Mouse (Mus musculus): ENCODE data around the gene Gga3. TPM values are rescaled to one million over a fixed set of nuclear protein-coding genes. Genes with fewer than 3 reads are reported as not detected.

The Gga3 gene
- polyA plus RNA-seq, 1 experiment from 2014 or later, result 18.6 TPM

GRCm38 (mm10) chr11:115601174-115601573, 2.7 kb downstream of the Gga3 start:
- Histone ChIP-seq H3K9me3 (ENCODE audit: control insufficient read depth, low read depth, low read length) (no peaks in the 10 kb centered on the region), H3K9ac (replicated peaks; ENCODE audit: low read depth, low read length) (no peak overlapping the region), H3K4me2 (replicated peaks; ENCODE audit: low read depth, low read length) (no peak overlapping the region), H3K27ac (ENCODE audit: low read length) (no peak overlapping the region), H3K4me3 (ENCODE audit: low read depth, low read length) (no peak overlapping the region), H3K36me3 (ENCODE audit: control insufficient read depth, insufficient read depth, low read length) (peaks cover 19% of the 10 kb centered on the region; the same call in 1 of the 2 replicates), H3K4me1 (ENCODE audit: control insufficient read depth, insufficient read depth, low read length) (peaks cover 12% of the 10 kb centered on the region), H3K27me3 (ENCODE audit: control insufficient read depth, insufficient read depth, low read length) (no peaks in the 10 kb centered on the region)
- no peak for ATAC-seq (ENCODE audit: insufficient number of reproducible peaks, insufficient read depth, low FRiP score, low read depth)
- 88% methylated on average over 4 of the region's 4 CpGs for WGBS

- ATAC-seq (ENCODE audit: insufficient number of reproducible peaks, insufficient read depth, low FRiP score, low read depth), result no peak
- 91% methylated on average over 15 of the region's 15 CpGs for WGBS
- H3K9me3 ChIP-seq (ENCODE audit: control insufficient read depth, low read depth, low read length), result no peaks in the 10 kb centered on the region
- no peak overlapping the region for H3K4me2 ChIP-seq (replicated peaks; ENCODE audit: low read depth, low read length)
- H3K4me1 ChIP-seq (ENCODE audit: control insufficient read depth, insufficient read depth, low read length), result peaks cover 12% of the 10 kb centered on the region
- peaks cover 15% of the 10 kb centered on the region; the same call in 1 of the 2 replicates for H3K36me3 ChIP-seq (ENCODE audit: control insufficient read depth, insufficient read depth, low read length)
- H3K27ac ChIP-seq (ENCODE audit: low read length), result no peak overlapping the region
- no peaks in the 10 kb centered on the region for H3K27me3 ChIP-seq (ENCODE audit: control insufficient read depth, insufficient read depth, low read length)
- H3K9ac ChIP-seq (replicated peaks; ENCODE audit: low read depth, low read length), result no peak overlapping the region
- no peak overlapping the region for H3K4me3 ChIP-seq (ENCODE audit: low read depth, low read length)
These were observed 3.1 kb downstream of the Gga3 start for GRCm38 (mm10) chr11:115600743-115601142.

DNA sequence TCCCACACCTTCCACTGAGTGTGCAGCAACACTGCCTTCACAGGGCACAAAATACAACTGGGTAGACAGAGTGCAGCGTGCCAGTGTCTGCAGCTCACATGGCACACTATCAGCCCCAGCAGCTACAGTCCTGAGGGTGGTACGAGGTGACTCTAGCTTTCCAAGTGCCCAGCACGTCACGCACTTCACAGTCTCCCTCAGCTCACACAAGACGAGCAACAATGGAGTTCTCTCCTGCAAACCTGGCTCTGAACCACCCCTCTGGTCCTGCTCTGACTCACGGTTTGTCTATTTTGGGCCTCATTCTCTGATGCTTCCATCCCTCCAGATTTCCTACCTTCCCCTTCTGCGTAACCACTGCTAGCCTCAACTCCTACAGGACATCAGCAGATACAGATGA, 4.1 kb downstream of the Gga3 start:
- 96% methylated on average over 7 of the region's 7 CpGs for WGBS

DNA sequence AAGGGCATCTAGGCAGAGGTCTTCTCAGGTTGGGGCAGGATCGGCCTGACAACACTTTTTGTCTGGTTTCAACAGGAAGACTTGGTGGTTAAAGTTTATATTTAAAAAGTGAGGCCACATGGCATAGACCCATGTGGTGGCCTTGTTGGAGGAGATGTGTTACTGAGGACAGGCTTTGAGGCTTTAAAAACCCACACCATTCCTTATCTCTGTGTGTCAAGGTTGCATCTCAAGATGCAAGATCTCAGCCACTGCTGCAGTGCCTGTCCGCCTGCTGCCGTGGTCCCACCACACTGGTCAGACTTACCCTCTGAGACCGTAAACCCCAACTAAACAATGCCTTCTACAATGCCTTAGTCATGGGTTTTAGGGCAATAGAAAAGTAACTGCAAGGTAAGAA, 5.5 kb downstream of the Gga3 start:
- peaks cover 6% of the 10 kb centered on the region; the same call in 1 of the 2 replicates for H3K4me1 ChIP-seq (ENCODE audit: control insufficient read depth, insufficient read depth, low read length)
- H3K4me3 ChIP-seq (ENCODE audit: low read depth, low read length), result no peak overlapping the region
- H3K9me3 ChIP-seq (ENCODE audit: control insufficient read depth, low read depth, low read length), result no peaks in the 10 kb centered on the region
- no peaks in the 10 kb centered on the region for H3K27me3 ChIP-seq (ENCODE audit: control insufficient read depth, insufficient read depth, low read length)
- no peak overlapping the region for H3K9ac ChIP-seq (replicated peaks; ENCODE audit: low read depth, low read length)
- peaks cover 30% of the 10 kb centered on the region for H3K36me3 ChIP-seq (ENCODE audit: control insufficient read depth, insufficient read depth, low read length)
- ATAC-seq (ENCODE audit: insufficient number of reproducible peaks, insufficient read depth, low FRiP score, low read depth), result no peak
- no peak overlapping the region for H3K27ac ChIP-seq (ENCODE audit: low read length)
- no peak overlapping the region for H3K4me2 ChIP-seq (replicated peaks; ENCODE audit: low read depth, low read length)
- 95% methylated on average over 4 of the region's 4 CpGs for WGBS

More for the DNA sequence above, 4.1 kb downstream of the Gga3 start:
- H3K9ac ChIP-seq (replicated peaks; ENCODE audit: low read depth, low read length), result no peak overlapping the region
- H3K4me3 ChIP-seq (ENCODE audit: low read depth, low read length), result no peak overlapping the region
- H3K4me1 ChIP-seq (ENCODE audit: control insufficient read depth, insufficient read depth, low read length), result peaks cover 8% of the 10 kb centered on the region
- no peaks in the 10 kb centered on the region for H3K27me3 ChIP-seq (ENCODE audit: control insufficient read depth, insufficient read depth, low read length)
- no peak overlapping the region for H3K4me2 ChIP-seq (replicated peaks; ENCODE audit: low read depth, low read length)
- H3K27ac ChIP-seq (ENCODE audit: low read length), result no peak overlapping the region
- no peak for ATAC-seq (ENCODE audit: insufficient number of reproducible peaks, insufficient read depth, low FRiP score, low read depth)
- H3K9me3 ChIP-seq (ENCODE audit: control insufficient read depth, low read depth, low read length), result no peaks in the 10 kb centered on the region
- H3K36me3 ChIP-seq (ENCODE audit: control insufficient read depth, insufficient read depth, low read length), result peaks cover 18% of the 10 kb centered on the region

- Histone ChIP-seq H3K9me3 (ENCODE audit: control insufficient read depth, low read depth, low read length) (no peaks in the 10 kb centered on the region), H3K36me3 (ENCODE audit: control insufficient read depth, insufficient read depth, low read length) (peaks cover 54% of the 10 kb centered on the region)
- 91% methylated on average over 3 of the region's 3 CpGs for WGBS
These were observed 8.6 kb downstream of the Gga3 start for GRCm38 (mm10) chr11:115595209-115595608.

GRCm38 (mm10) chr11:115590526-115591075, 13.2 kb downstream of the Gga3 start:
- 92% methylated on average over 2 of the region's 2 CpGs for WGBS
- H3K27ac ChIP-seq (ENCODE audit: low read length), result no peak overlapping the region
- H3K9me3 ChIP-seq (ENCODE audit: control insufficient read depth, low read depth, low read length), result no peaks in the 10 kb centered on the region
- no peak overlapping the region for H3K4me3 ChIP-seq (ENCODE audit: low read depth, low read length)
- H3K4me2 ChIP-seq (replicated peaks; ENCODE audit: low read depth, low read length), result no peak overlapping the region
- no peak for ATAC-seq (ENCODE audit: insufficient number of reproducible peaks, insufficient read depth, low FRiP score, low read depth)
- H3K4me1 ChIP-seq (ENCODE audit: control insufficient read depth, insufficient read depth, low read length), result no peaks in the 10 kb centered on the region
- H3K27me3 ChIP-seq (ENCODE audit: control insufficient read depth, insufficient read depth, low read length), result no peaks in the 10 kb centered on the region
- no peak overlapping the region for H3K9ac ChIP-seq (replicated peaks; ENCODE audit: low read depth, low read length)
- peaks cover 83% of the 10 kb centered on the region for H3K36me3 ChIP-seq (ENCODE audit: control insufficient read depth, insufficient read depth, low read length)

More at GRCm38 (mm10) chr11:115595209-115595608, 8.6 kb downstream of the Gga3 start:
- Histone ChIP-seq H3K27ac (ENCODE audit: low read length) (no peak overlapping the region), H3K27me3 (ENCODE audit: control insufficient read depth, insufficient read depth, low read length) (no peaks in the 10 kb centered on the region), H3K4me2 (replicated peaks; ENCODE audit: low read depth, low read length) (no peak overlapping the region), H3K4me1 (ENCODE audit: control insufficient read depth, insufficient read depth, low read length) (no peaks in the 10 kb centered on the region), H3K4me3 (ENCODE audit: low read depth, low read length) (no peak overlapping the region), H3K9ac (replicated peaks; ENCODE audit: low read depth, low read length) (no peak overlapping the region)
- no peak for ATAC-seq (ENCODE audit: insufficient number of reproducible peaks, insufficient read depth, low FRiP score, low read depth)

DNA sequence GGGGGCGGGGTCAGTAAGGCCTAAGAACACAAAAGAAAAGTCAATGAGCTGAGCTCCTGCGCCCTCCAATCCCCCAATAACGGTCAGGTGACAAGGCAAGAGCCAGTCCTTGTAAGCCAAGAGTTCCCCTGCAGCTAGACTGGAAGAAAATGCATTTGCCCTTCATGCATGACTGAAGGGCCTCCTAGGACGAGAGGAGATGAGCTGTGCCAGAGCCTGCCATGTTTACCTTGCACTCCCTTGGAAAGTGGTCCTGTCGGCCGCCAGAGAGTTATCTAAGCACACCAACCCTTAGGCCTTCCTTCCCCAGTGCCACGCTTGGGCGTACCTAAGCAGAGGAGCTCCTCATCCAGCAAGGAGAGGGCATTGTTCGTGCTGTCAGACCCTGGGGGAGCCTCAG, 15.9 kb downstream of the Gga3 start:
- WGBS, result 80% methylated on average over 9 of the region's 9 CpGs
- Histone ChIP-seq H3K4me1 (ENCODE audit: control insufficient read depth, insufficient read depth, low read length) (no peaks in the 10 kb centered on the region), H3K9me3 (ENCODE audit: control insufficient read depth, low read depth, low read length) (no peaks in the 10 kb centered on the region), H3K36me3 (ENCODE audit: control insufficient read depth, insufficient read depth, low read length) (peaks cover 90% of the 10 kb centered on the region), H3K27ac (ENCODE audit: low read length) (no peak overlapping the region), H3K4me2 (replicated peaks; ENCODE audit: low read depth, low read length) (no peak overlapping the region), H3K4me3 (ENCODE audit: low read depth, low read length) (no peak overlapping the region), H3K27me3 (ENCODE audit: control insufficient read depth, insufficient read depth, low read length) (no peaks in the 10 kb centered on the region), H3K9ac (replicated peaks; ENCODE audit: low read depth, low read length) (no peak overlapping the region)
- ATAC-seq (ENCODE audit: insufficient number of reproducible peaks, insufficient read depth, low FRiP score, low read depth), result no peak

GRCm38 (mm10) chr11:115586403-115586802, 17.4 kb downstream of the Gga3 start:
- H3K4me1 ChIP-seq (ENCODE audit: control insufficient read depth, insufficient read depth, low read length), result no peaks in the 10 kb centered on the region
- H3K9me3 ChIP-seq (ENCODE audit: control insufficient read depth, low read depth, low read length), result no peaks in the 10 kb centered on the region
- peaks cover 92% of the 10 kb centered on the region for H3K36me3 ChIP-seq (ENCODE audit: control insufficient read depth, insufficient read depth, low read length)
- no peak for ATAC-seq (ENCODE audit: insufficient number of reproducible peaks, insufficient read depth, low FRiP score, low read depth)
- H3K4me2 ChIP-seq (replicated peaks; ENCODE audit: low read depth, low read length), result no peak overlapping the region
- H3K9ac ChIP-seq (replicated peaks; ENCODE audit: low read depth, low read length), result no peak overlapping the region
- WGBS, result 87% methylated on average over 9 of the region's 9 CpGs
- no peak overlapping the region for H3K27ac ChIP-seq (ENCODE audit: low read length)
- H3K27me3 ChIP-seq (ENCODE audit: control insufficient read depth, insufficient read depth, low read length), result no peaks in the 10 kb centered on the region
- no peak overlapping the region for H3K4me3 ChIP-seq (ENCODE audit: low read depth, low read length)

GRCm38 (mm10) chr11:115585573-115586100, 18.2 kb downstream of the Gga3 start:
- Histone ChIP-seq H3K4me2 (replicated peaks; ENCODE audit: low read depth, low read length) (no peak overlapping the region), H3K27ac (ENCODE audit: low read length) (no peak overlapping the region), H3K9ac (replicated peaks; ENCODE audit: low read depth, low read length) (no peak overlapping the region), H3K36me3 (ENCODE audit: control insufficient read depth, insufficient read depth, low read length) (peaks cover 91% of the 10 kb centered on the region), H3K4me3 (ENCODE audit: low read depth, low read length) (no peak overlapping the region), H3K9me3 (ENCODE audit: control insufficient read depth, low read depth, low read length) (no peaks in the 10 kb centered on the region), H3K4me1 (ENCODE audit: control insufficient read depth, insufficient read depth, low read length) (no peaks in the 10 kb centered on the region), H3K27me3 (ENCODE audit: control insufficient read depth, insufficient read depth, low read length) (no peaks in the 10 kb centered on the region)
- no peak for ATAC-seq (ENCODE audit: insufficient number of reproducible peaks, insufficient read depth, low FRiP score, low read depth)
- 88% methylated on average over 7 of the region's 7 CpGs for WGBS

Measured in stomach, embryonic 14.5 days (tissue).